Mouse (Mus musculus) kidney, adult 2 months (tissue): ENCODE measurements around the gene Pik3r6.

Source experiments
- CTCF ChIP-seq: fragments of 200-500 bp; conservative IDR thresholded peaks from 2 replicates; pipeline ENCODE4 v1.5.1; 2011; ENCODE audit warnings: low read depth, mild to moderate bottlenecking, control low read depth, low read length, moderate library complexity, mixed read lengths; ENCODE audit not compliant: insufficient read depth, insufficient read length
- POLR2A ChIP-seq: fragments of 200-500 bp; IDR thresholded peaks from one replicate; pipeline ENCODE4 v1.6.1; 2011; ENCODE audit warnings: low read depth, low read length, control low read depth

DNA sequence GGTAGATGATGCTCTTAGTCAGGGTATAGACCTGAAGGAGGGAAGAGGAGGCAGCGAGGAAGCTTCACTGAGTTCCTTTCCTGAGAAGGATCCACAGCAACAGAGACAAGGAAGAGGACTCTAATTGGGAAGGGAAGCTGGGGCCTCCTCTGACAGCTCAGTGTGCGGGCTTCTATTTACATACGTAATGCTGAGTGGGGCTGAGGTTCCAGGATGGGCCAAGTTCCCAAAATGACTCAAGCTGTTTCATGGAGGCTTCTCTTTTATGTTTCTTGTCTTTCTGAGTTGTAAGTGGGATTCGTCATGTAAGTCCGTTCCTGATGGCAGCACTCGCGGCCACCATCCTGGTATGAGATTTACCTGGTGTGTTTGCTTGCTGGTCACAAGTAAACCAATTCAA lies 27.1 kb upstream of the Pik3r6 start:
- TF ChIP-seq CTCF (no peak), POLR2A (no peak)
